Mouse (Mus musculus) stomach, embryonic 15.5 days (tissue): ENCODE data around the gene Atp5g2. TPM values are rescaled to one million over a fixed set of nuclear protein-coding genes. Genes with fewer than 3 reads are reported as not detected.

ENCODE experiments used
- ATAC-seq: fragments of 200-750 bp; cut with Nextera tagmentation; 2 replicates; pipeline ENCODE4 v1.8.0; 2017; ENCODE audit warnings: low read depth, moderate number of reproducible peaks, moderate TSS enrichment; ENCODE audit not compliant: insufficient read depth, low FRiP score
- H3K27ac ChIP-seq: fragments of 300-500 bp; sonication (generic); 2 replicates; pipeline ENCODE4 v1.5.1; 2015; ENCODE audit warnings: mild to moderate bottlenecking, inconsistent platforms
- H3K27me3 ChIP-seq: fragments of 300-500 bp; sonication (generic); replicated peaks from 2 replicates; pipeline ENCODE4 v1.6.1; 2015; ENCODE audit warnings: inconsistent platforms
- H3K36me3 ChIP-seq: fragments of 300-500 bp; sonication (generic); 2 replicates; pipeline ENCODE4 v1.6.1; 2015; ENCODE audit warnings: inconsistent platforms
- H3K4me1 ChIP-seq: fragments of 300-500 bp; sonication (generic); 2 replicates; pipeline ENCODE4 v1.6.1; 2015; ENCODE audit warnings: inconsistent platforms
- H3K4me2 ChIP-seq: fragments of 300-500 bp; sonication (generic); 2 replicates; pipeline ENCODE4 v1.6.1; 2015; ENCODE audit warnings: mild to moderate bottlenecking, inconsistent platforms
- H3K4me3 ChIP-seq: fragments of 300-500 bp; sonication (generic); replicated peaks from 2 replicates; pipeline ENCODE4 v1.5.1; 2015; ENCODE audit warnings: inconsistent platforms
- H3K9ac ChIP-seq: fragments of 300-500 bp; sonication (generic); 2 replicates; pipeline ENCODE4 v1.6.1; 2015; ENCODE audit warnings: inconsistent platforms
- H3K9me3 ChIP-seq: fragments of 300-500 bp; sonication (generic); 2 replicates; pipeline ENCODE4 v1.6.1; 2016; ENCODE audit warnings: inconsistent platforms
- WGBS: fragments of 180-500 bp; shearing (Covaris S2); methylation state at CpG from one replicate; pipeline ENCODE4 v1.1.7; 2015; 5-methylcytosine and 5-hydroxymethylcytosine counted together
- microRNA counts: library from miRNA; unstranded; fragments of <30 nt; microRNA quantifications from one replicate; lab custom pipeline; 2016
- microRNA-seq: library from miRNA; unstranded; fragments of <30 nt; microRNA quantifications from one replicate; pipeline ENCODE4, GENCODE M21; 2016
- polyA plus RNA-seq: library from polyadenylated mRNA; unstranded; fragments of >200 nt; fragmentation: Nextera tagmentation; extraction: Ambion mirVana; gene quantifications from 2 replicates; pipeline ENCODE4 v1.2.1, GENCODE M21; 2015

Atp5g2 gene
- polyA plus RNA-seq, 1 experiment from 2014 or later = 57.1 TPM

- Histone ChIP-seq H3K4me2 (peak overlapping the region; percentile 40; the same call in 1 of the 2 replicates), H3K9ac (no peak overlapping the region), H3K4me3 (no peak overlapping the region; the same call in 1 of the 2 replicates), H3K27ac (no peak overlapping the region), H3K27me3 (no peaks in the 10 kb centered on the region), H3K9me3 (no peaks in the 10 kb centered on the region), H3K4me1 (peaks cover 13% of the 10 kb centered on the region; the same call in 1 of the 2 replicates), H3K36me3 (no peaks in the 10 kb centered on the region)
- WGBS = 85% methylated on average over 3 of the region's 3 CpGs
- no peak for ATAC-seq
Measured at GRCm38 (mm10) chr15:102623121-102623520, 49.0 kb downstream of the Atp5g2 start.

GRCm38 (mm10) chr15:102622536-102622935 lies 49.6 kb downstream of the Atp5g2 start:
- no peak for ATAC-seq
- Histone ChIP-seq H3K4me3 (no peak overlapping the region), H3K27ac (no peak overlapping the region), H3K4me2 (no peak overlapping the region; the same call in 1 of the 2 replicates), H3K9ac (no peak overlapping the region), H3K9me3 (no peaks in the 10 kb centered on the region), H3K27me3 (no peaks in the 10 kb centered on the region), H3K4me1 (peaks cover 13% of the 10 kb centered on the region; the same call in 1 of the 2 replicates), H3K36me3 (no peaks in the 10 kb centered on the region)

DNA sequence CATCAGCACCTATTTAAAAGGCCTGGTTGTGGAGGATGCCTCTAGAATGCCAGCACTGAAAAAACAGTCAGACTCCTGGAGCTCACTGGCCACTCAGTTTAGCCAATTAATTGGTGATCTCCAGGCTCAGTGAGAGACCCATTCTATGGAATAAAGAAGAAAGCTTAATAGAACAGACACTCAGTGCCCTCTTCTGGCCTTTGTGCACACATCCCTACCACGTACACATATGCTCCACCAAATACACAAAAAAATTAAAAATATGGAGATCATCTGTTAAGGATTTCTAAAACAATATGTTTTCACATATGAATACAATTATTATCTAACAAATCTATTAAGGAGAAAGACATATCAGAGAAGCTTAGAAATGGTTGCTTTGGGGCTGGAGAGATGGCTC lies 51.4 kb downstream of the Atp5g2 start:
- Histone ChIP-seq H3K27ac (no peak overlapping the region), H3K4me2 (no peak overlapping the region), H3K27me3 (no peaks in the 10 kb centered on the region), H3K9ac (no peak overlapping the region), H3K36me3 (no peaks in the 10 kb centered on the region), H3K9me3 (no peaks in the 10 kb centered on the region), H3K4me3 (no peak overlapping the region), H3K4me1 (peaks cover 9% of the 10 kb centered on the region; the same call in 1 of the 2 replicates)
- WGBS = 89% methylated on average over 1 of the region's 1 CpGs
- no peak for ATAC-seq

GRCm38 (mm10) chr15:102619486-102619885 lies 52.7 kb downstream of the Atp5g2 start:
- no peaks in the 10 kb centered on the region for H3K9me3 ChIP-seq
- H3K9ac ChIP-seq = no peak overlapping the region
- no peak overlapping the region for H3K27ac ChIP-seq
- 96% methylated on average over 5 of the region's 5 CpGs for WGBS
- H3K36me3 ChIP-seq = no peaks in the 10 kb centered on the region
- ATAC-seq = no peak
- H3K4me1 ChIP-seq = peaks cover 8% of the 10 kb centered on the region; the same call in 1 of the 2 replicates
- H3K4me2 ChIP-seq = no peak overlapping the region
- no peak overlapping the region for H3K4me3 ChIP-seq
- no peaks in the 10 kb centered on the region for H3K27me3 ChIP-seq

DNA sequence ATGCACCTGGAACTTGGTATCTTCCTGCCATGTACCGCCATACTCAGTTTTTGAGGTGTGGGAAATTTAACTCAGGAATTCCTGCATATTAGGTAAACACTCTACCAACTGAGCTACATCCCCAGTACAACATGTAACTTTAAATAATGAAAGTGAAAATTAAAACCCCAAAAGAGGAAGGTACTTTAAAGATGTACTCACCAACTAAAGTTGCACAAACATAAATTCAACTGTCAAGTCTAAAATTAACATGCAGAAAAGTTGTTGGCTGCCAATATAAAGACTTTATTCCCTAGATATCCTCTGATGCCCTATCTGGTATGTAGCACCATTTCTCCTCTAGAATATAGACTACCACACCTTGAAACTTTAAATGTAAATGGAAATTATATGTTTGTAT lies 54.5 kb downstream of the Atp5g2 start:
- Histone ChIP-seq H3K4me3 (no peak overlapping the region), H3K27me3 (no peaks in the 10 kb centered on the region), H3K4me1 (no peaks in the 10 kb centered on the region), H3K9ac (no peak overlapping the region), H3K9me3 (no peaks in the 10 kb centered on the region), H3K27ac (no peak overlapping the region), H3K36me3 (no peaks in the 10 kb centered on the region), H3K4me2 (no peak overlapping the region)
- no peak for ATAC-seq
- 85% methylated on average over 1 of the region's 1 CpGs for WGBS

GRCm38 (mm10) chr15:102616174-102616573 lies 56.0 kb downstream of the Atp5g2 start:
- Histone ChIP-seq H3K4me1 (no peaks in the 10 kb centered on the region), H3K9ac (no peak overlapping the region), H3K36me3 (no peaks in the 10 kb centered on the region), H3K9me3 (no peaks in the 10 kb centered on the region), H3K4me3 (no peak overlapping the region), H3K27ac (no peak overlapping the region), H3K4me2 (no peak overlapping the region), H3K27me3 (no peaks in the 10 kb centered on the region)
- 92% methylated on average over 2 of the region's 2 CpGs for WGBS
- no peak for ATAC-seq

- Histone ChIP-seq H3K4me2 (no peak overlapping the region), H3K36me3 (0 out of 2 replicates have a peak, but pooled peaks cover 5% of the 10 kb centered on the region), H3K4me1 (no peaks in the 10 kb centered on the region), H3K4me3 (no peak overlapping the region), H3K27ac (no peak overlapping the region), H3K27me3 (no peaks in the 10 kb centered on the region), H3K9ac (no peak overlapping the region), H3K9me3 (no peaks in the 10 kb centered on the region)
- ATAC-seq = no peak
Measured at GRCm38 (mm10) chr15:102614224-102614623, 57.9 kb downstream of the Atp5g2 start.

- Histone ChIP-seq H3K27ac (no peak overlapping the region), H3K27me3 (no peaks in the 10 kb centered on the region), H3K4me1 (no peaks in the 10 kb centered on the region), H3K9me3 (no peaks in the 10 kb centered on the region), H3K36me3 (0 out of 2 replicates have a peak, but pooled peaks cover 5% of the 10 kb centered on the region), H3K4me3 (no peak overlapping the region), H3K9ac (no peak overlapping the region), H3K4me2 (no peak overlapping the region)
- ATAC-seq = no peak
Measured at GRCm38 (mm10) chr15:102612966-102613365, 59.2 kb downstream of the Atp5g2 start.

MicroRNA genes within 50 kb of the gene (microRNA counts, 519-probe panel; counts per million panel counts)
- 2,191 counts per million, percentile 33 among the panel's probes with 10 or more counts for microRNA mmu-miR-688 (lab: Ali Mortazavi, UCI)

Small RNA genes lying within 50 kb of the gene (microRNA-seq; reads per million reads assigned to microRNA genes)
- not detected for gene Mir688

Other genes starting within 250 kb of the Atp5g2 start
- gene Amhr2, start 227.0 kb downstream of the Atp5g2 start, polyA plus RNA-seq = 0.90 and 1.3 TPM in 2 replicates
- 119 and 120 TPM in 2 replicates for gene Prr13, start 213.3 kb downstream of the Atp5g2 start, polyA plus RNA-seq
- 182 and 192 TPM in 2 replicates for gene Pcbp2, start 201.8 kb downstream of the Atp5g2 start, polyA plus RNA-seq
- 5.0 and 8.1 TPM in 2 replicates for gene Gm10337, start 168.6 kb downstream of the Atp5g2 start, polyA plus RNA-seq
- 13.4 and 15.5 TPM in 2 replicates for gene Map3k12, start 155.3 kb downstream of the Atp5g2 start, polyA plus RNA-seq
- 87.3 and 92.0 TPM in 2 replicates for gene Tarbp2, start 154.2 kb downstream of the Atp5g2 start, polyA plus RNA-seq
- 2.7 TPM in 2 replicates for gene Npff, start 147.4 kb downstream of the Atp5g2 start, polyA plus RNA-seq
- gene Gm28047, start 47.3 kb downstream of the Atp5g2 start, polyA plus RNA-seq = 0.28 TPM in 1 of 2 replicates, not detected in the other
- 35.2 and 36.5 TPM in 2 replicates for gene Atf7, start 46.9 kb downstream of the Atp5g2 start, polyA plus RNA-seq
- 29.9 and 33.5 TPM in 2 replicates for gene Calcoco1, start 49.8 kb upstream of the Atp5g2 start, polyA plus RNA-seq
- not detected in 2 replicates for gene Hoxc13, start 248.8 kb upstream of the Atp5g2 start, polyA plus RNA-seq